Mouse (Mus musculus): Measurements from ENCODE around the gene Ppp1r1b.
A peak's percentile ranks its signal among the peaks of the same experiment; 100 is the strongest.
"Not testable (repeated sequence)": the region's sequence is repeated elsewhere in the genome, so short reads cannot be mapped to it uniquely, and the experiment has no call there.

Gene Ppp1r1b

DNA sequence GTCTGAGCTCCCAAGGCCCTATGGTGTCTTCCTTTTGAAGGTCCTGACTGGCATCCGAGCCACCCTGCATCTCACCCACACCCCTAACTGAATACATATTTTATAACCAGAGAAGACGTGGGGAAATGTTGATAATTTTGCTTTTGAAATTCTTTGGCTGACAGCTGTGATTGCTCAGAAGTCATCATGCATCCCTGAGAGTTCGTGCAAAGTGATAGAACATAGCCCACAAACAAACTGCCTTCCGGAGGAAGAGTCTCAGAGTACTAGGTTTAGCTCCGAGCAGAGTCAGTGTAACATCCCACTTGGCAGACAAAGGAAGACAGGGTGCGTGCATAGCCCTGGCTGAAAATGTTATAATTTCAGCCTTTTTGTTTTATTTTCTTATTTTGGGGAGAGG, 25.0 kb downstream of the Ppp1r1b start:
- no peak for DNase-seq

DNA sequence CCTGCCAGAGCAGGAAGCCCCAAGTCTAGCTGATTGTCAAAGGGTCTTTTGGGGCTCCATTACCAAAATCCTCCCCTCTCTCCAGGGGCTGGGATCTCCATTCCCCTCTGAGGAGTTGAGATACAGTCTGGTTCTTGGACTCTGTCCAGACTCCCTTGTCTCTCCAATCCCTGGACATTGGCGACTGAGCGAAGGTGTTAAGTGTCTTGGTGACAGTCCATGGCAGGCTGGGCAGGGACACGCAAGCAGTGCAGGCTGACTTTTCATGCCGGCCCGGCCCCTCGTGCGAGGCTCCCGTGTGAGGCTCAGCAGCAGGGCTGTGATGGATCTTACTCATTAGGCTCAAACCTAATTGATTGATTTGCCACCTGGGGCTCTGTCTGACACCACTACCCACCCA, 26.1 kb downstream of the Ppp1r1b start:
- DNase-seq = no peak

DNA sequence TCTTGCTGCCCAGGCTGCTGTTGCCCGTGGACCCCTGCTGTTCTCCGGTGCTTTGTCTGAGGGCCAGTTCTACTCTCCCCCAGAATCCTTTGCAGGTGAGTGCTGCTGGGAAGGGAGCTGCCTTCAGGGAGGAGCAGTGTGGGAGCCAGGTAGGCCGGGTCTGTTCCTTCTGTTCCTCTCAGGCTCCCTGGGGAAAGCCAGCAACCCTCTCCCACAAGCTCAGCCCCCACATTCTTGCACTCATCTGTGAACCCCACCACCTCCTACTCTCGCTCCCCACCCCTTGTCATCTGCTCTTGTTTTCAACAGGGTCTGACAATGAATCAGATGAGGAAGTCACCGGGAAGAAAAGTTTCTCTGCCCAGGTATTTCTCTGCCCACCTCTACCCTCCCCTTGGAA, 28.6 kb downstream of the Ppp1r1b start:
- no peak for DNase-seq

DNA sequence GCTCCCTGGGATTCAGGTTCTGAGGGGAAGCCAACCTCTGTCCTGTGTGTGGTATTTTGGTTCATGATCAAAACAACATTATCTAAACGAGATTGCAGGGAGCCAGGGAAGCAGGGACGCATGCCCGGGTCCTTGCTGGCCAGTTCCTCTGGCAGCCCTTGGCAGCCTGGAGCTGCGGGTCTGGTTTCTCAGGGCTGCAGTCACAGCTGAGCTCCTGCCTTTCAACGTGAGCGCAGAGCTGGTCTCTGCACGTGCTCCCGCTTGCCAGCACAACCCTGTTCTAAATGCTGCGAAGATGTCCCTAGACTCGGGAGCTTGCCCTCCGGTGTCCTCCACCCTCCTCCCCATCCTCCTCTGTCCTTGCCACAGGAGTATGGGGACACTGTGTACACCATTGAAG, 29.6 kb downstream of the Ppp1r1b start:
- DNase-seq = no peak

DNA sequence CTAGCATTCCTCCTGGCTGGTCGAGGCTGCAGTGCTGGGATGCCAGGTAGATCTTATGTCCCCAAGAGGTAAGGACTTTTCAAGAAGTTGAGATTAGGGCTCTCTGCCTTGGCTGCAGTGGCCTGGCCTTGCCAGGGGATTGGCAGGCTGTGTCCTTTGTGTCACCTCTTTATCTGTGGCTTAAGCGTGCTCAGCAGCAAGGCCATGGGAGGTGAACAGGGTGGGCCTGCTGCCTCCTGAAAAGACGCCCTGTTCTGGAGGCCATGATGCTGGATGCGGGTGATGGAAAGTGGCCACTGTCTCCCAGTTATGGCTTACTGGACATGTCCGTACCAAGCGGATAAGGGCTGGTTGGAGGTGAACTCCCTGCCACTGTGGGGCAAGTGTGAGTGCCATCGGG, 31.2 kb downstream of the Ppp1r1b start:
- DNase-seq = no peak

DNA sequence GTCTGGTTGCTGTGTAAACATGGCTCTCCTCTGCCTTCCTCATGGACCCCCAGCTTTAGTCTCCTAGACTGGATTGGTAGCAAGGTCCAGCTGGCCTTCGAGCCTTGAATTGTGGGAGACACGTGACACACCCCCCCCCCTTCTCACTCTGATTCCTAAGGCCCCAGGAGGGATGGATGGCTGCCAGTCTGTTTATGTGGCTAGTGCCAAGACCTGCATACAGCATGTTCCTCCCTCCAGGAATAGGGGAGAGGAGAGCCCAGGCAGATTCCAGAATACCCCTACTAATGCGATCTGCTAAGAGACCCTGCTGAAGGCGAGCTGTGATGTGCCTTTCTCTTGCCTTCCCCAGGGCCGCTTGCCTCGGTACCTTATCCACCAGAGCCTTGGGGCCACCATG, 31.9 kb downstream of the Ppp1r1b start:
- peak in 1 of 2 experiments; percentile 50 for DNase-seq

DNA sequence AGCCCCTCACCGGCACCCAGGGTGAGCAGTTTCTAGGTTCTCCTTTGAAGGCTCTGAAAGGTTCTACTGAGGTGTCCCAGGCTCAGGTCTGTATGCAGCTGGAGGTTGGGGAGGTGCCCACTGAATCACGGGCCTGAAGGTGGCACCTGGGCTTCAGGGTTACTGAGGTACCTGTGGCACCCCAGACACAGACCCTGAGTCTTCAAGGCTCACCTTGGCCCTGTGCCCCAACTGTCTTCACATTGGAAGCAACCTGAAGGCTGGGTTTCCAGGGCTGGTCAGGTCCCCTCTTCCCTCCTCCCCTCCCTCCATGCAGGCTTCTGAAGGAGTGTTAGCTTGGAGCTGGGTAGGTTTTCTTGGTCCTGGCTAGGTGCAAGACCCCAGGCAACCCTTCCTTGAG, 33.4 kb downstream of the Ppp1r1b start:
- DNase-seq = no peak

DNA sequence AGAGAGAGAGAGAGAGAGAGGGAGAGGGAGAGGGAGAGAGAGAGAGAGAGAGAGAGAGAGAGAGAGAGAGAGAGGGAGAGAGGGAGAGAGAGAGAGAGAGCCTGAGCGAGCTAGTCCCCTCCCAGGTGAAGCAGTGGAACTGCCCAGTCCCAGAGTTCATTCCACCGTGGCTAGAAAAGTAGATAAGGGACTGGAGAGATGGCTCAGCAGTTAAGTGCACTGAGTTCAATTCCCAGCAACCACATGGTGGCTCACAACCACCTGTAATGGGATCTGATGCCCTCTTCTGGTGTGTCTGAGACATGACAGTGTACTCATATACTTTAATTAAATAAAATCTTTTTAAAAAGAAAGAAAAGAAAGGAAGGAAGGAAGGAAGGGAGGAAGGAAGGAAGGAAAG, 34.2 kb downstream of the Ppp1r1b start:
- not testable (repeated sequence) for DNase-seq

DNA sequence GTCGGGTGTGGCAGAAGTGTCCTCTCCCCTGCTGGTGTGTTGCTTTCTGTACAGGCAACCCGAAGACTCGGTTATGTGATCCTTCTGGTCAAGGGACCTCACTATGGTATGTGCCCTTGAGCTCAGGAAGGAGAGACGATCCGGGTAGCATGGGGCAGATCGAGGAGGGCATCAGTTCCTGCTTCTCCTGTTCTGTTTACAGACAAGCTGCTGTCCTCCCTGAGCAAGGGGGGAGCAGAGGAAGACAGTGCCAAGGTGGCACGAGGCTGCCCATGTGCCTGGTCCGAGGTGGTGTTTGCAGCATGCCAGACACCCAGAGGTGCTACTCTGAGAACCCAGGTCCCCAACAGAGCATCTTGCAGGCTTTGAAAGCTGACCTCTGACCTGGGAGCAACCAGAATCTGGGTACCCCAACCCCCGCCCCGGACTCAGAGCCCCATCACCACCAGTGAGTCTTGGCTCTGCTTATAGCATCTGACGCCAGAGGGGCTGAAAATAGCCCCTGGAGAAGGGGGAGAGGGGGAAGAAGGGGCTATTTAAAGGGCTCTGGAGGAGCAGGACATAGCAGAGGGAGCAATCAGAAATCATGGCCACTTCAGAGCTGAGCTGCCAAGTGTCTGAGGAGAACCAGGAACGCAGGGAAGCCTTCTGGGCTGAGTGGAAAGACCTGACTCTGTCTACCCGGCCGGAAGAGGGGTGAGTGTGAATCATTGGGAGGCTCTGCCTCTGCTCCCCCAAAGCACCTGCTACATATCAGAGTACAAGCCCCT, 35.2 kb downstream of the Ppp1r1b start, which contains the start of gene Tcap:
TSS of gene Tcap (plus strand) at position 551 of the 770 bp plus-strand sequence.
- DNase-seq = no peak

DNA sequence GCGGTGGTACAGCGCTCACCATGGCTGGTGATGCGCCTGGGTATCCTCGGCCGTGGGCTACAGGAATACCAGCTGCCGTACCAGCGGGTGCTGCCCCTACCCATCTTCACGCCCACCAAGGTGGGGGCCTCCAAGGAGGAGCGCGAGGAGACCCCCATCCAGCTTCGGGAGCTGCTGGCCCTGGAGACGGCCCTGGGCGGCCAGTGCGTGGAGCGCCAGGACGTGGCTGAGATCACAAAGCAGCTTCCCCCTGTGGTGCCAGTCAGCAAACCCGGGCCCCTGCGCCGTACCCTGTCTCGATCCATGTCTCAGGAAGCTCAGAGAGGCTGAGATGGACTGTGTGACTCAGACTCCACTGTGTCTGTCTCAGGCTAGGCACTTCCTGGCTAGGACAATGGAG, 36.0 kb downstream of the Ppp1r1b start:
- no peak for DNase-seq

DNA sequence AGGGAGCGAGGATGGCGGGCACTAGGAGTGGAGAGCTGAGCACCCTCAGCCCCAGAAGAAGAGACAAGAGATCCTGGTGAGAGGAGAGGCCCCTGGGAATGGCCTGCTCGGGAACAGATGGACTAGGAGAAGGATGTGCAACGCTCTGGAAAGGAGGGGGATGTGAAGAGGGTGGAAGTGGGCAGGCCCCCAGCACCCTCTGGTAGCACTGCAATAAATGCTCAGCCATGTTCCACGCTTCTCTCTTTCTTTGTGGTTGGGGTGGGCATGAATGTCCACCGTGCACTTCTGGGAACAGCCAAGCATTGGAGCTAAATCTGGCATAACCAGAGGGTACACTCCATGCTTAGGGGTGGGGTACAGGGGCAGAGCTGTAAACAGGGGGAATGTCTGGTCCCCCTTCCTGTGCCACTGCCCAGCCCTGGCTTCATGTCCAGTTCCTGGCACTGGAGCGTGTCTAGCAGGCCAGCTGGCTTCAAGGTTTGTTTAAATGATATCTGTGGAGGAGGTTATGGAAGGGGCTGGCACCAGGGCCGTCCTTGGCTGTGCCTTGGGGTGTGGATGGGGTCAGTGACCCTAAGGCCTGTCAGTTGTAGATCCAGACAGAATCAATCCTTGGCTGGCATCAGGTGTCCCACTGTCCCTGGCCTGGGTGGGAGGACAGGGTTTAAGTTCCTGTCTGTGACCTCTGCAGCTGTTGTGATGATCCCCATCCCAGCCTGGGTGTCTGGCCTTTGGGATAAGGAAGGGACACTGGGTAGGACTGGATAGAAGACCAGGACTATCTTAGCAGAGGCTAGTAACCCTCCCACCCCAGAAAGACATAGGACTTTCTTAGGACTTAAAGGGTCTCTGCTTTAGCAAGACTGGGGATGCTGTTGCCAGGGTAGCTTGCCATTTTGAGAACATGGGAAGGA, 36.8 kb downstream of the Ppp1r1b start:
- no peak for DNase-seq

DNA sequence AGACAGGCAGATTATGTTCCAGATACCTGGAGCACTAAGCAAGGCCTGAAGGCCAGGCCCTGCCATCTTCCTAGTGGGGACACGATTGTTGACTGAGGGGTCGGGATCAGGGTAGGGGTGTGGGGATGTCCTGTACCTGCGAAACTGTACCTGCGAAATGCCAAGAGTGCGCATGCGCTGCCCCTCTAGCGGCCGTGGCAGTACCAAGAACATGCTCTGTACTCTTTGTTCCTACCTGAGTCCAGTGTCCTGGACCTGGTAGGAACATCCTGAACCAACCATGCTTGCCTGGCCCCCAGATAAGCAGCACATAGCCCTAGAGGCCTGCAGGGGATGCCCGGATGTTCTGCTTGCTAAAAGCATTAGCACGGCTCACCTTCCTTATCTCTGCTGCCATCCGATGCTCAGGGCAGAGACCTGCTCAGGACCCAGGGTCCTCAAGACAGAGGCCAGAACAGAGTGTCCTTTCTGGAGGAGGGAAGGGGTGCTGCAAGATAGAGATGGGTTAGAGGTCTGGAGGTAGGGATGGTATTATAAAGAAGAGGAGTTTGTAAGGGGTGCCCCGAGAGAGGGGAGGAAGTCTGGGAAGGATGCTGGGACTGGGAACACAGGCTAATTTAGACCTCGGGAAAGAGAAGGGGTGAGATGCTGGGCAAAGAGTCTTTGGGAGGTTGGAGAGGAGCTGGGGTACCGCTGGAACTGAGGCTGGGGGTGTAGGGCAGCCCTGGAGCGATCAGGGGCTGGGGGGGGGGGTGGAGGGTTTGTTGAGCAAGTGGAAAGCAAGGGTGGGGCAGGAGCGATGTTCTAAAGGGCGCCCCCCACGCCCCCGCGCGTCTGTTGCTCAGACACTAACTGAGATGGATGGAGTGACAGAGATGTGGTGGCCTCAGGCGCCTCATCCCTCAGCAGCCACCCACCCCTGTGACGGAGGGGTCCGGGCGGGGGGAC, 37.7 kb downstream of the Ppp1r1b start, which contains the start of gene Pnmt:
TSS of gene Pnmt (plus strand) at position 813 of the 948 bp plus-strand sequence.
- DNase-seq = no peak

DNA sequence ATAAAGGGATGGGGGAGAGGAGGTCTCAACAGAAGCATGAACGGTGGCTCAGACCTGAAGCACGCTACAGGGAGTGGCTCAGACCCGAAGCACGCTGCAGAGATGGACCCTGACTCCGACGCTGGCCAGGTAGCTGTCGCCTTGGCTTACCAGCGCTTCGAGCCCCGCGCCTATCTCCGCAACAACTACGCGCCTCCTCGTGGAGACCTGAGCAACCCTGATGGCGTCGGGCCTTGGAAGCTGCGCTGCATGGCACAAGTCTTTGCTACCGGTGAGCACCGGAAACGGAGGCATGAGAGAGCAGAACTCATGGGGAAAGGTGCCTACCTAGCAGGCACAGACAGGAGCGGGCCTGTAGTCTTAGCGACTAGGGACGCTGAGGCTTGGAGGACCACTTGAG, 38.4 kb downstream of the Ppp1r1b start:
- no peak for DNase-seq

DNA sequence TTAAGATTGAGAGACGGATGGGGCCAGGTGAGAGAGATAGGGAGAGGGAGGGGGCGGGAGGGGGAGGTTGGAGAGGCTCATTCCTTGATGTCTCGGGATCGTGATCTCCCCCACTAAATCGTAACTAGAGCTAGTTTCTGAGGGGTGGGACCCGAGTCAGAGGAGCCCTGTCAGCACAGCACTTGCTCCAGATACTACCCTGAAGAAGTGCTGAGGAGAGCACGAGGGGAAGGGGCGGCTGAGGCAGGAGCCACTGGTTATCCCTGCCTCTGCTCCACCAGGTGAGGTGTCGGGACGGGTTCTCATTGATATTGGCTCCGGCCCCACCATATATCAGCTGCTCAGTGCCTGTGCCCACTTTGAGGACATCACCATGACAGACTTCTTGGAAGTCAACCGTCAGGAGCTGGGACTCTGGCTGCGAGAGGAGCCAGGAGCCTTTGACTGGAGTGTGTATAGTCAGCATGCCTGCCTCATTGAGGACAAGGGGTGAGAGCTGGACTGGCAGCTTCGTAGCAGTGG, 38.9 kb downstream of the Ppp1r1b start:
- DNase-seq = no peak

DNA sequence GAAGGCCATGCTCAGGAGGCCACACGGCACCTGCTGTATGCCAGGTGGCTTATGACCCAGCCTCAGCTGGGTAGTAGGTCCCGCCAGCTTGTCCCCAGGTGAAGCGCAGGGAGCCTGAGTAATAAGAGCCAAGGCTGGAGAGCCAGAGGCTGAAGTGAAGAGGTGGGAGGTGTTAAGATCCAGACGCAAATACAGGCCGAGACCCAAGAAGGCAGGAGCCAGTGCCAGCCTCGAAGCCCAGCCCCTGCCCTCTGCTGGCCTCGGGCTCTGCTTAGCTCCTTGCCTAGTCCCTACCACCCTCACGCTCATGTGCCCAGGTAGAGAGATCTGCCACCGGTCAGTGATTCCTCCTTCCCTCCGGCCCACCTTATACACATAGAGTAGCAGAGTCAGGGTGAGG, 40.1 kb downstream of the Ppp1r1b start:
- DNase-seq = no peak

DNA sequence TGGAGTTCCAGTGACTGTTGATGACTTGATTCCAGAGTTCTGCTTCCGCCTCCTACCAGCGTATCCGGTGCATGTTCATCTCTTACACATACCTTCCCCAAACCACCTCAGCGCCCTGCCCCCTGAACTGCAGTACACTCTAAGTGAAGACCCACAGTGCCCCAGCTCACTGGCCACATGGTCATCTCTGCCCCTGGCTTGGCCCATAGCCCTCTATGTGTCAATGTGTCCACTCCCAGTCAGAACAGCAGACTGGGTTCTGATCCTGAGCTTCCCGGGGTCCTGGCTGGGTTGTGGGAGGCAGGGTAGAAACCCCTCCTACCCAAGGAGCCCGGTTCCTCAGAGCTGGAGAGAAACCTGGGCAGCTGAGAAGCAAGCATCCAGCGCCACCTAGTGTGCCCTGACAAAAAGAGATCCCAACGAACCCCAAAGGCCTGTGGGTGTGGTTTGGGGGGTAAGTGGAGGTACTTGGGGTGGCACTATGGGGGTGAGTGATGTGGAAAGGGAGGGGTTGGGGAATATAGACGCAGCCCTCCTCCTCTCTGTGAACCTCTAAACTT, 41.1 kb downstream of the Ppp1r1b start:
- DNase-seq = peak in 1 of 2 experiments; percentile 63

DNA sequence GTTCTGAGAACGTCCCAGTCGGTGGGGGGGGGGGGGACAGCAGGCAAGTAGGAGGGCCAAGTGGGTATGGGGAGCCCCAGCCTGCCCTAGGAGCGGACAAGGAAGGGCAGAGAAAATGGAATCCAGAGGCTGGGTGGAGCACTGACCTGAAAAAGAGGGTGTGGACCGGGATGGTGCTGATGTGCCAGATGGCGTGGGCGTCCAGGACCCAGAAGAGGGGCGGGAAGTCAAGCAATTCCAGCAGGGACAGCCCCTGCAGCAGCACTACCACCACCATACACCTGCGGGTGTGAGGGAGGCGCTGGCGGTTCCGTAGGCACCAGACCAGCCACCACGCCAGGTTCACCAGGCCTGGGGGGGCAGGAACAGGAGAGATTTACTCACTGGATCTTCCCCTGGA, 41.9 kb downstream of the Ppp1r1b start:
- no peak for DNase-seq

DNA sequence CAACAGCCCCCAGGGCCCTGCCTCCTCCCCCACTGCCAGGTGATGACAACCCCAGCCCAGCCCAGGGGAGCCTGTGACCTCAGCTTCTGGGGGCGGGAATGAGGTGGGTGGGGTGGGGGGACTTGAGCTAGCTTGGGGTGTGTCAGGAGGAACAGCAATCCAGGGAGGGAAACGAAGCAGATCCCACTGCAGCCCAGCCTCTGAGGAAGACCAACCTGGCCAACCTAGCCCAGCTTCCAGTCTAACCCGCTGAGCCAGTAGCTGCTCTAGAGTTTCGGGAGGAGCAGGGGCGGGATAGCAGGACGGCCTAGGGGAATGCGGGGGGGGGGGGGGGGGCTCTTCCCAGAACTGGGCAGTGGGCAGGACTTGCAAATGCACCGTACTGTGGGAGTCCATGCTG, 43.8 kb downstream of the Ppp1r1b start:
- DNase-seq = no peak

DNA sequence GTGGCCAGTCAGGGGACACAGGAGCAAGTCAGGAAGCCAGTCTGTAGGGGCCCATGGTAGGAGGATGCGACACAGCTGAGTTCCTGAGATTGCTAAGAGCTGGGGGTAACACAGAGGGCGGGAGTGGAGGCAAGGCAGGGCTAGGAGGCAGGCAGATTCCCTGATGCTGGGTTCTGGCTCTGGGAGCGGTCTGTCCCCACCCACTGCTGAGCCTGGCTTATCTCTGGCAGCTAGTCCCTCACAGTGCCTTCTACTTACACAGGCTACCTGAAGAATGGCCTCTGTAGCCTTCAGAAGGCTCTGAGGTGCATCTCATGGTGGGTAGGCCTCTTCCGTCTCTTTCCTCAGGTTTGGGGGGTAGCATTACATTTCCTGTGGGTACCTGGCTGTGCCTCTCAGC, 44.4 kb downstream of the Ppp1r1b start:
- DNase-seq = no peak

DNA sequence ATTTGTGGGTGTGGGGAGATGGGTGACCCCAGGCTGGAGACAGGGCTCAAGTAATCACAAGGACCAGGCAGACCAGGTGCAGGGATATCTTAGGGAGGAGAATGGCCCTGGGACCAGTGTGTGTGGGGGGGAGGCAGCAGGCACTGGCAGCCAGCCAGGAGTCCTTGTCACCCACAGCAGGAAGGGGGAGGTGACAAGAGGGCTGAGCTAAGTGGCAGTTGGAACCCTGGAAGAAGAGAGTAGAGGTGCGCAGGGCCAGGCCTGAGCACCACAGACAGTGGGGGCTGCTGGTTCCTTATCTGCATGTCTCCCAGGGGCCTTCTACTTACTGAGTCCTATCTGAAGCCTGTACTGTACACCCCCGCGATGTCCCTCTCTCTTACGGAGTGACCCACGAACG, 45.1 kb downstream of the Ppp1r1b start:
- DNase-seq = no peak

DNA sequence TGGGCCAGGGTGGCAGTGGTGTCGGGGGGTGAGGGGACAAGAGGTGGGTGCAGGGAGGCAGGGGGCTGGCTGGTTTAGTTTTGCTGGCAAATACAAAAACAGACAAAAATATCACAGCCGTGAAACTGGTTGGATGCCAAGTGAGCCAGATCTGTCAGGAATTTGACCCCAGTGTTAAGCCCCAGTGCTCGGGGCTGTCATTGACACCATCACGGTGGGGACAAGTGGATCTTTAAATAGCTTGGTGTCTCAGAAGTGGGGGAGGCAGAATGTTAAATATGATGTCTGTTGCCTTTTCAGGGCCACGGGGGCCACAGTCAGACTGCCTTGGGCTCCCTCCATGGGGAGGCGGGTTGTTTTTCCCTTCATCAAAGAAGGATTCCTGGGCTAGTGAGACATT, 46.1 kb downstream of the Ppp1r1b start:
- peak in 1 of 2 experiments; percentile 48 for DNase-seq

DNA sequence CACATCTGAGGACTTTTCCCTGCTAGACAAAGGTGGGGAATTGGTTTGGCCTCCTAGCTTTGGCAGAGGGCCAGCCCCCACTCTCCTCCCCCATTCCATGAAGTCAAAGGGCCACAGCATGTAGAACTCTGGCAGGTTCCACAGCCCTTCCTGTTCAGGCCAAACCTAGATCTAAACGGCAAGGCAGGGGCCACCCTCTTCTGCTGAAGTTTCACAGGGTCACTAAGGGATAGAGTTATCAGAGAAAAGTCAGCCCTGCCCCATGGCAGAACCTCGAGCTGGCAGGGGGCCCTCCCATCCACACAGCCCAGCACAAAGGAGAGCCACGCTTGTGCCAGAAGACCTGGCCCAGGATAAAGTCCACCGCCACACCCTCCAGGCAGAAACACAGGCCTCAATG, 46.8 kb downstream of the Ppp1r1b start:
- peak; percentile 81 for DNase-seq

Data from kidney, adult 8-10 months (tissue).